Mouse (Mus musculus): ENCODE data around the gene Otp.

The Otp gene

GRCm38 (mm10) chr13:94875396-94875880 lies at the start of gene Otp:
Gene Otp (plus strand): TSS chr13:94875602.
- DNase-seq (ENCODE audit: low spot score): no peak

GRCm38 (mm10) chr13:94826389-94826788 lies 49.0 kb upstream of the Otp start:
- no peak for DNase-seq (ENCODE audit: low spot score)

DNA sequence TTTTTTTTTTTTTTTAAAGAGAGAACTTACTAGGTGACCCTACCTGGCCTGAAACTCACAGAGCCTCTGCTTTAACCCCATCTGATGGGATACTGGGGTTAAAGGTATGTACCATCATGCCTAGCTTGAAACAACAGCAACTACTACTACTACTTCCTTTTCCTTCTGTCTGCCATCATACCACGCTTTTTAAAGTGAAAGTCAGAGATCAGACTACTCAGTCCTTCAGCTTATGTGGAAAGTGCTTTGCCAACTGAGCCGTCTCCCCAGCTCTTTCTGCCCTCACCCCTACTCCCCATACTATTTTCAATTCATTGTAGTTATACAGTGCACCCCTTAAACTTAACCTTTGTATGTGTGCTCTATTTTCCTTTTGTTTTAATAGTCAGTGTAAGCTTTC lies 48.4 kb upstream of the Otp start:
- DNase-seq (ENCODE audit: low spot score): no peak

- DNase-seq (ENCODE audit: low spot score): no peak
Observed at GRCm38 (mm10) chr13:94827847-94828246, 47.6 kb upstream of the Otp start.

DNA sequence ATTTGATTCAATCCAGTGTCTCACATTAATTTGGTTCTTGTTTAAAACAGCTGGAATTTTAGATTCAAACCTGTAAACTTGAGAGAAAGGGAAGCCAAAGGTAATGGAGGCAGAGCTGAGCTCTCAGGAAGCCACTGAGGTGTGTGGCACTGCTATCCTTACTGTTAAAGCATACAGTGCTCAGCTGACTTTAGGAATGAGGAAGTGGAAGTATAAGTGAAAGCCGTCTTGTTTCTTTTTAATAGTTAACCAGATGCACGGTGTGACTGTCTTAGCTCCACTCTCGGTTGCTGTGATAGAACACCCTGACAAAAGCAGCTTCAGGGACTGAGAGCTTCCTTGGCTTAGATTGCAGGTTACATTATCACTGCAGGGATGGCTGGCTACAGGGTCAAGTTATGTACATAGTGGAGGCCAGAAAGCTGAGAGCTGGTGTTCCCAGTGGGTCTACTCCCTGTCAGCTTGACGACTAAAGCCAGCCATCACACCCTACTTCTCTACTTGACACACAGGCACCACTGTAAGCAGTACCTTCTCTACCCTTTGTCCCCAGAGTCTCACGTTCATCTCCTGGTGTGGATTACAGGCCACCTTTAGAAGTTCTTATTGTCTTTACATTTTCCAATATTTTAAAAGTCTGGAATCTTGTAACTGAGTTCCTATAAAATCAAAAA lies 37.2 kb upstream of the Otp start:
- DNase-seq (ENCODE audit: low spot score): no peak

DNA sequence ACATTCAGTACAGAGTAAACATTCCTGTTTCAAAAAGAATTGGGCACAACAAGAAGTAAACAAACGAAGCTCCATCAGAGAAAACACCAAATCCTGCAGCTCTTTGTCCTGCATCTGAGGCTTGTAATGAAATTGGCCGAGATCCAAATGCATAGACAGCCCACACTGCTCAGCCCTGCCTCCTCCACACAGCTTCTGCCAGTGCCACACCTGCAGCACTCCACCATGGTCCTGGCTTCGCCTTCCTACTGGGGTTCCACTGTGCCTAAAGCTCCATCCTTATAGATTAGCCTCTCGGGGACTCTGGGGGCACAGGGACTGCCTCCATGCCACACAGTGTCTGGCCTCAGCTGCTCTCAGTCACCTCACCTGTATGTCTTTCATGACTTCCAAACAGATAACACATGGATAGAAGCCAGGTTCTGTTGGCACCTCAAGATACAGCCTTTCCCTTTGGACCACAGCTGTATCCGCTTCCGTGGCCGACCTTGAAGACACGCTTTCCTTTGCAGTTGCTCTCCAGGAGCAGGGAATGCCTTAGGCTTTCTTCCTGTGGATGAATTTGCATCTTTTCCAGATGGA lies 36.6 kb upstream of the Otp start:
- no peak for DNase-seq (ENCODE audit: low spot score)

- no peak for DNase-seq (ENCODE audit: low spot score)
Observed at GRCm38 (mm10) chr13:94843236-94843635, 32.2 kb upstream of the Otp start.

- DNase-seq (ENCODE audit: low spot score): no peak
Observed at GRCm38 (mm10) chr13:94847870-94848269, 27.5 kb upstream of the Otp start.

DNA sequence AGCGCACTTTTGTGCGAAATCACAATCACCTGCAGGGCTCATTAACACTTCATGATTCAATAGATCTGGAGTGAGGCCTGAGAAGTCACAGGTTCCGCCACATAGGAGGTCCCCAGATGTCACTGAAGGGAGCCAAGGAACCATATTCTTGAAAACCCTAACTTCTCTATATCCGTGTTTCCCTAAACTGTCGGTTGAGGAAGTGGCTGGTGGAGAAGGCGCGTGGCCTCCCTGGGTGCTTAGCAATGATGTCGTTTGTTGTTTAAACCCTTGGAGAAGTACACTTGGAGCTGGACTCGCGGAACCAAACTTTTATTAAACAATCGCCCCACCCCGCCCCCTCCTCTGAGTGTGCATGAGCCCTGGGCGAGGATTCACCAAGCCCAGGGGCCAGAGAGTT lies 26.1 kb upstream of the Otp start:
- no peak for DNase-seq (ENCODE audit: low spot score)

- no peak for DNase-seq (ENCODE audit: low spot score)
Observed at GRCm38 (mm10) chr13:94858016-94858575, 17.3 kb upstream of the Otp start.

GRCm38 (mm10) chr13:94859256-94859655 lies 16.1 kb upstream of the Otp start:
- no peak for DNase-seq (ENCODE audit: low spot score)

- DNase-seq (ENCODE audit: low spot score): no peak
Observed at GRCm38 (mm10) chr13:94862491-94863230, 12.7 kb upstream of the Otp start.

DNA sequence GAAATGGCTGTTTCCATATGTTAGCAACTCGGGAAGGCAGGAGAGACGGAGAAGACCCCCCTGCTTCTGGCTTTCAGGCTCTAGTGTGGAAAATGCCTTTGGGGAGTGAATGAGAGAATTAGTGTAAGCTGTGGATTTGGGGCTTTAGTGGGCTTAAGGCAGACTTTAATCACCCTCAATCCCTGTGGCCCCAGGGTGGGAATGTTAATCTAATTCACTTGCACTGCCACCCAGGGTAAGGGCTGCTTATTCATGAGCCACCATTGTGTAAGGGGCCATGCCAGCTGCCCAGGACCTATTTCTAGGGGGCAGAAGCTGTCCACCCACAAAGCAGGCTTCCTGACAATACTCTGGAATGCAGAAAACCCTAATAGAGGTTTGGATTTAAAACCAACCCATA lies 8.5 kb upstream of the Otp start:
- DNase-seq (ENCODE audit: low spot score): no peak

DNA sequence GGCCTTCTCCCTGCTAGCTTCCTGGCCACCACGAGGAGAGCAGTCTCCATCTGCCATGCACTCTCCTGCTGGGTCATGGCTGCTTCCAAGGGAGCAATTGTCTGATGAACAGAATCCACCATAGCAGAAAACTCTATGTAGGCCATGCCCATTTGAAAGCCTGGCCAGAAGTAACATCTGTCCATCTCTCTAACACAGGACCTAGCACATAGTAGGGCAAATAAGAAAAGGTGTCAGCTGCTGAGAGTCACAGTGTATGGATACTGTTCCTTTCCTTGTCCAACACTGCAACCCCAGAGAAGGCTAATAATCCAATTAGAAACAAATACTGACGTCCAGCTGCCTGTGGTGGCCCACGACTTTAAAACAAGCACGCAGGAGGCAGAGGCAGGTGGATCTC lies 7.6 kb upstream of the Otp start:
- DNase-seq (ENCODE audit: low spot score): no peak

DNA sequence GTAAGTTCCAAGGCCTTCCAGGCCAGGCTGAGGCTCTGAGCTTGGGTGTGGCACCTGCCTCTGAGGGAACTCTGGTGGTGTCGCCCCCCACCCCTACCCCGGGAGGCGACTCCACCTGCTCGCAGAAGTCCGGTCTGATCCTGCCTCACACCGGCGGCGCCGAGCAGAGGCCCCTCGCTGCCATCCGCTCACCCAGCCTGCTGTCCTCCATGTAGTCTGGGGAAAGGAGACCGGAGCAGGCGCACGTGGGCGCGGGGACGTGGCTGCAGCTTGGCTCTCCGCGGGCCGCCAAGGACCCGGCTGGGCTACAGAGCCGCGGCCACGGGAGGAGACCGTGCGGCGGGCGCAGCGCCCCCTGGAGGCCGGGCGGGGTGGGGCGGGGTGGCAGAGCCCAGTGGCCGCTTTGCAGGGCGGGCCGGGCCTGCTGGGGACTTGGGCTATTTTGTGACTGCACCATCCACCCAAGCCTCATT lies 6.9 kb upstream of the Otp start:
- peak; percentile 71 for DNase-seq (ENCODE audit: low spot score)

DNA sequence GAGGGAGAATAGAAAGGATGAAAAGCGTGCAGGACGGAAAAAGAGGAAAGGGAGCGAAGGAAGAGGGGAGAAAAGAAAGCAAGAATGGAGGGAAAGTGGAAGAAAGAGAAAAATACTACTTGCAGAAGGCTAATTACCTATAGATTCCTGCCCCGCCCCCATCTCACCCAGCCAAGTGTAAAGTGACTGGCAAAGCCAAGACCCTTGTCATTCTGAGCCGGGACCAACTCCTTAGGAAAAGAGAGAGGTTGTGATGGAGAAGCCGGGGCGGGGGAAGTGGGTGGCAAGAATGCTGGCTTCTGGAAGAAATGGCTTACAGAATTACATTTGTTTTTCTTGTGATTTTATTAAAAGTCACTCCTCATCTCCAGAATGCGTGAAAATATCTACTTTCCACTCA lies 5.9 kb upstream of the Otp start:
- DNase-seq (ENCODE audit: low spot score): no peak

GRCm38 (mm10) chr13:94870071-94870460 lies 5.3 kb upstream of the Otp start:
- no peak for DNase-seq (ENCODE audit: low spot score)

DNA sequence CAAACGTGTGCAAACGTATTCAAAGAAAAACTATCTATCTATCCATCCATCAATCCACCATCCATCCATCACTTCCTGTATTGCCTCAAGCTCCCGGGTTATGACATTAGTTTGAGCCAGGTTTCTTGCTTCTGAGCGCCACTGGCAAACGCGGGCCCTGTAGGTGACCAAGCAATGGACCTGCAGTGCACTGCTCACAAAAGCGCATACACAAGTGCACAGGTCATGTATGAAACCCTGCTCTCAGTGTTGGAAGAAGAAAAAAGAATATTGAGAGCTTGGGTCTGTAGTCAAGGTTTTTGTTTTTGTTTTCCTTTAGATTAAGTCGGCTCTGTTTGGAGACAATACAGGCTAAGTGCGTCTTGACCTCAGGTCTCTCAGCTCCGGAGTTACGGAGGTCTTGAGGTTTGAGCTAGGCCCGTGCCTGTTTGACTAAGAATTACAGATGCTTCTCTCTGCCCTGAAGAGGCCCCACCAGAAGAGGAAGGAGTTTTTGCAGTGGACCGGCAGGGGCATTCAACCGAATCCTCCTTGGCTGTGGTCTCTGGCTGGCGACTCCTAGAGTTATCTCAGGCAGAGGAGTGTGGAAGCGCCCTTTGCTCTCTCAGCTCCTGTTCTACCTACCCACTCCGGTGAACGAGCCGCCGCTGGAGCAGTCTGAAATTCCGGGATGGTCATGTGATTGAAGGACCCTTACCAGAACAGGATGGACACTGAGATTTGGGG lies 4.8 kb upstream of the Otp start:
- DNase-seq (ENCODE audit: low spot score): no peak

DNA sequence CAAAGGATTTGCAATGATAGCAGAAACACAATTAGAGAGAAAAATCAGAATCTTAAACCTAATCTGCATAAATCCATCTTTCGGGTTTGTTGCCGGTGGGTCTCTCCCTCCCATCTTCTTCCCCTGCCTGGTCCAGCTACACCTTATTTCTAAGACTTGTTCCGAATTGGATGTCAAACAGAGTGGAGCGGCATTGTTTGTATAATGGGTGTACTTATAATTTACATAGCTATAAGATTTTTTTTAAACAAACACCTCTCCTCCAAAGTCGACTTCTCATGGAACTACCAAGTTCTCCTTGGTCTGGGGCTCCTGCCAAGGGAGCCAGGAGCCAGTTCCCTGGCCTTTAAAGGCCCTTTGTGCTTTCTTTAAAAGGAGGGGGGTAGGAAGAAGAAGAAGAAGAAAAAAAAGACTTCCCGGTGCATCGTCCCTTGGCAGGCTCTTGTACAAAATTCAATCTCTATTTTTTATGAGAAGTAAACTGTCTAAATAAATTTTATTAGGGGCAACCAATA lies 3.5 kb upstream of the Otp start:
- no peak for DNase-seq (ENCODE audit: low spot score)

- DNase-seq (ENCODE audit: low spot score): no peak
Observed at GRCm38 (mm10) chr13:94872439-94872838, 3.0 kb upstream of the Otp start.

DNA sequence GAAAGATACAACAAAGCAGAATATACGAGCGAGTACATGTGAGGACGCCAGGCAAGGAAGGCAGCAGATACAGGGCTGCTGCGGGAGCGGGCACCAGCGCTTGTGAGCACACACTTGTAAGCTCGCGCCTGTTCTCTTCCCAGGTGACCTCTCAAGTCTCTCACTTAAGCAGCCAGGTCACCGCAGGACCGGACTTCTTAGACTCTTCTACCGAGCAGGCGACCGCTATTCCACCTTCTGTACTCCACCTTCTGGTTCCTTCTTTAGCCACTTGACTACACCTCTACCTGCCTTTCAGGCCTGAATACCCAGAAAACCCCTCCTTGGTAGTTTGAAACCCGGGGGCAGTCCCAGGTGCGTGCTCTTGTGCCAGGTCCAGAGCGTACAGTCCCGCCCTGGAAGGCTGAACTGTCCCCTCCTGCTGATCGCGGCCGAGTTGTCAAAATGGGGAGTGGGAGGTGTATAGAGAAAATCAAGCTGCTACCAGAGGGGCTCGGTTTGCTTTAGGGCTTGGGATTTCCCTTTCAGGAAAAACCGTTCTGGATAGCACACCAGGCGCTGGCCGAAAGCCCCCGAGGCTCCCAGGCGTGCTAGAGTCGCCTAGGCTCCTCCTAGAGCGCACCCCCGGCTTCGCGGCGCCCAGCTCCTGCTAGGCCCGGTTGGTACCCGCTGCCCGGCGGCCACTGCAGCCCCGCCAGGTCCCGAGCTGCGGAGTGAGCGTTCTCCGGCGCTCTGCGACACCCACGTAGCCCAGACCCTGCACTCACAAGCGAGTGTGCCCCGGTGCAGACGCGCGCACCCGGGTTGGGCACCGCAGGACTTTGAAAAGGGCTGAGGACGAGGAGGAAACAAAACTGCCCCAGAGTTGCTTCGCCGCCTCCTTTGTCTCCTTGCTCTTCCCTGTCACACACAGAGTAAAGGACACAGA lies 2.0 kb upstream of the Otp start:
- peak; percentile 26 for DNase-seq (ENCODE audit: low spot score)

Data from ovary, postnatal 36 days (tissue).